Mouse (Mus musculus): ENCODE data around the gene Ezh1. TPM values are rescaled to one million over a fixed set of nuclear protein-coding genes. Genes with fewer than 3 reads are reported as not detected.
A peak's percentile ranks its signal among the peaks of the same experiment; 100 is the strongest.

Gene Ezh1
- polyA plus RNA-seq, 1 experiment from 2014 or later: 10.4 TPM

GRCm38 (mm10) chr11:101195571-101195970 lies 30.7 kb downstream of the Ezh1 start:
- Histone ChIP-seq H3K36me3 (ENCODE audit: control insufficient read depth, insufficient read depth, low read length) (no peaks in the 10 kb centered on the region; the same call in 1 of the 2 replicates), H3K4me1 (ENCODE audit: control insufficient read depth, insufficient read depth, low read length) (peaks cover 6% of the 10 kb centered on the region; the same call in 1 of the 2 replicates), H3K4me3 (ENCODE audit: low read depth, low read length) (no peak overlapping the region), H3K27ac (ENCODE audit: low read depth, low read length) (no peak overlapping the region), H3K9ac (ENCODE audit: low read length) (no peak overlapping the region), H3K9me3 (ENCODE audit: control insufficient read depth, low read length) (no peaks in the 10 kb centered on the region), H3K4me2 (no peak overlapping the region), H3K27me3 (ENCODE audit: control insufficient read depth, insufficient read depth, low read length) (no peaks in the 10 kb centered on the region)
- 90% methylated on average over 8 of the region's 8 CpGs for WGBS
- DNase-seq (ENCODE audit: low spot score, missing footprints): peak; percentile 33
- no peak for ATAC-seq (ENCODE audit: low FRiP score)

GRCm38 (mm10) chr11:101195101-101195500 lies 31.2 kb downstream of the Ezh1 start:
- no peak for DNase-seq (ENCODE audit: low spot score, missing footprints)
- peaks cover 10% of the 10 kb centered on the region for H3K4me1 ChIP-seq (ENCODE audit: control insufficient read depth, insufficient read depth, low read length)
- no peak overlapping the region for H3K27ac ChIP-seq (ENCODE audit: low read depth, low read length)
- no peaks in the 10 kb centered on the region for H3K9me3 ChIP-seq (ENCODE audit: control insufficient read depth, low read length)
- no peaks in the 10 kb centered on the region for H3K27me3 ChIP-seq (ENCODE audit: control insufficient read depth, insufficient read depth, low read length)
- no peak overlapping the region for H3K9ac ChIP-seq (ENCODE audit: low read length)
- H3K4me2 ChIP-seq: no peak overlapping the region
- no peak overlapping the region for H3K4me3 ChIP-seq (ENCODE audit: low read depth, low read length)
- WGBS: 73% methylated on average over 1 of the region's 1 CpGs
- no peak for ATAC-seq (ENCODE audit: low FRiP score)
- no peaks in the 10 kb centered on the region; the same call in 1 of the 2 replicates for H3K36me3 ChIP-seq (ENCODE audit: control insufficient read depth, insufficient read depth, low read length)

- Histone ChIP-seq H3K27ac (ENCODE audit: low read depth, low read length) (no peak overlapping the region), H3K36me3 (ENCODE audit: control insufficient read depth, insufficient read depth, low read length) (no peaks in the 10 kb centered on the region; the same call in 1 of the 2 replicates), H3K9me3 (ENCODE audit: control insufficient read depth, low read length) (no peaks in the 10 kb centered on the region), H3K4me2 (no peak overlapping the region), H3K4me1 (ENCODE audit: control insufficient read depth, insufficient read depth, low read length) (peaks cover 13% of the 10 kb centered on the region), H3K4me3 (ENCODE audit: low read depth, low read length) (no peak overlapping the region), H3K27me3 (ENCODE audit: control insufficient read depth, insufficient read depth, low read length) (no peaks in the 10 kb centered on the region), H3K9ac (ENCODE audit: low read length) (no peak overlapping the region)
- WGBS: 93% methylated on average over 6 of the region's 6 CpGs
- no peak for ATAC-seq (ENCODE audit: low FRiP score)
- peak; percentile 21 for DNase-seq (ENCODE audit: low spot score, missing footprints)
Observed at GRCm38 (mm10) chr11:101194643-101195042, 31.6 kb downstream of the Ezh1 start.

GRCm38 (mm10) chr11:101194137-101194536 lies 32.1 kb downstream of the Ezh1 start:
- no peaks in the 10 kb centered on the region for H3K27me3 ChIP-seq (ENCODE audit: control insufficient read depth, insufficient read depth, low read length)
- ATAC-seq (ENCODE audit: low FRiP score): no peak
- WGBS: 90% methylated on average over 5 of the region's 5 CpGs
- H3K4me3 ChIP-seq (ENCODE audit: low read depth, low read length): no peak overlapping the region
- peaks cover 17% of the 10 kb centered on the region for H3K4me1 ChIP-seq (ENCODE audit: control insufficient read depth, insufficient read depth, low read length)
- no peak overlapping the region for H3K9ac ChIP-seq (ENCODE audit: low read length)
- no peak overlapping the region for H3K4me2 ChIP-seq
- no peaks in the 10 kb centered on the region; the same call in 1 of the 2 replicates for H3K36me3 ChIP-seq (ENCODE audit: control insufficient read depth, insufficient read depth, low read length)
- no peak overlapping the region for H3K27ac ChIP-seq (ENCODE audit: low read depth, low read length)
- peak; percentile 69 for DNase-seq (ENCODE audit: low spot score, missing footprints)
- no peaks in the 10 kb centered on the region for H3K9me3 ChIP-seq (ENCODE audit: control insufficient read depth, low read length)

GRCm38 (mm10) chr11:101193076-101193475 lies 33.2 kb downstream of the Ezh1 start:
- Histone ChIP-seq H3K27ac (ENCODE audit: low read depth, low read length) (no peak overlapping the region), H3K4me1 (ENCODE audit: control insufficient read depth, insufficient read depth, low read length) (peaks cover 17% of the 10 kb centered on the region), H3K9ac (ENCODE audit: low read length) (no peak overlapping the region), H3K4me2 (no peak overlapping the region), H3K36me3 (ENCODE audit: control insufficient read depth, insufficient read depth, low read length) (no peaks in the 10 kb centered on the region; the same call in 1 of the 2 replicates), H3K9me3 (ENCODE audit: control insufficient read depth, low read length) (no peaks in the 10 kb centered on the region), H3K27me3 (ENCODE audit: control insufficient read depth, insufficient read depth, low read length) (no peaks in the 10 kb centered on the region), H3K4me3 (ENCODE audit: low read depth, low read length) (no peak overlapping the region)
- WGBS: 92% methylated on average over 7 of the region's 7 CpGs
- DNase-seq (ENCODE audit: low spot score, missing footprints) (no peak), ATAC-seq (ENCODE audit: low FRiP score) (no peak)

GRCm38 (mm10) chr11:101192646-101193045 lies 33.6 kb downstream of the Ezh1 start:
- no peaks in the 10 kb centered on the region; the same call in 1 of the 2 replicates for H3K36me3 ChIP-seq (ENCODE audit: control insufficient read depth, insufficient read depth, low read length)
- 93% methylated on average over 6 of the region's 6 CpGs for whole genome bisulfite sequencing
- H3K27ac ChIP-seq (ENCODE audit: low read depth, low read length): no peak overlapping the region
- DNase-seq (ENCODE audit: low spot score, missing footprints) (no peak), ATAC-seq (ENCODE audit: low FRiP score) (no peak)
- H3K9ac ChIP-seq (ENCODE audit: low read length): no peak overlapping the region
- H3K4me1 ChIP-seq (ENCODE audit: control insufficient read depth, insufficient read depth, low read length): peaks cover 17% of the 10 kb centered on the region
- H3K4me2 ChIP-seq: no peak overlapping the region
- H3K4me3 ChIP-seq (ENCODE audit: low read depth, low read length): no peak overlapping the region
- no peaks in the 10 kb centered on the region for H3K27me3 ChIP-seq (ENCODE audit: control insufficient read depth, insufficient read depth, low read length)
- H3K9me3 ChIP-seq (ENCODE audit: control insufficient read depth, low read length): no peaks in the 10 kb centered on the region

GRCm38 (mm10) chr11:101191919-101192470 lies 34.3 kb downstream of the Ezh1 start:
- Histone ChIP-seq H3K27me3 (ENCODE audit: control insufficient read depth, insufficient read depth, low read length) (no peaks in the 10 kb centered on the region), H3K27ac (ENCODE audit: low read depth, low read length) (no peak overlapping the region), H3K36me3 (ENCODE audit: control insufficient read depth, insufficient read depth, low read length) (no peaks in the 10 kb centered on the region; the same call in 1 of the 2 replicates), H3K4me2 (no peak overlapping the region), H3K4me3 (ENCODE audit: low read depth, low read length) (no peak overlapping the region), H3K9me3 (ENCODE audit: control insufficient read depth, low read length) (no peaks in the 10 kb centered on the region), H3K9ac (ENCODE audit: low read length) (no peak overlapping the region), H3K4me1 (ENCODE audit: control insufficient read depth, insufficient read depth, low read length) (peaks cover 17% of the 10 kb centered on the region)
- ATAC-seq (ENCODE audit: low FRiP score): no peak
- no peak for DNase-seq (ENCODE audit: low spot score, missing footprints)
- 83% methylated on average over 4 of the region's 4 CpGs for WGBS

GRCm38 (mm10) chr11:101190913-101191907 lies 35.1 kb downstream of the Ezh1 start:
- Histone ChIP-seq H3K27ac (ENCODE audit: low read depth, low read length) (no peak overlapping the region; the same call in 1 of the 2 replicates), H3K9ac (ENCODE audit: low read length) (no peak overlapping the region), H3K27me3 (ENCODE audit: control insufficient read depth, insufficient read depth, low read length) (no peaks in the 10 kb centered on the region), H3K4me2 (no peak overlapping the region), H3K4me3 (ENCODE audit: low read depth, low read length) (no peak overlapping the region), H3K9me3 (ENCODE audit: control insufficient read depth, low read length) (no peaks in the 10 kb centered on the region), H3K4me1 (ENCODE audit: control insufficient read depth, insufficient read depth, low read length) (peaks cover 17% of the 10 kb centered on the region), H3K36me3 (ENCODE audit: control insufficient read depth, insufficient read depth, low read length) (no peaks in the 10 kb centered on the region)
- 0 out of 2 replicates have a peak, but pooled peaks have one; percentile 22 for ATAC-seq (ENCODE audit: low FRiP score)
- WGBS: 54% methylated on average over 17 of the region's 17 CpGs
- peak; percentile 76 for DNase-seq (ENCODE audit: low spot score, missing footprints)

Measured in midbrain, embryonic 11.5 days (tissue).